Mouse (Mus musculus) heart, embryonic 10.5 days (tissue): ENCODE data around the gene 4930402H24Rik. TPM values are rescaled to one million over a fixed set of nuclear protein-coding genes. Genes with fewer than 3 reads are reported as not detected.

Experiments
- DNase-seq: peaks from one replicate; pipeline ENCODE4 v3.0.0-alpha.2; 2017; ENCODE audit warnings: low spot score
- H3K27ac ChIP-seq: fragments of 300-500 bp; sonication (generic); 2 replicates; pipeline ENCODE4 v1.5.1; 2016; ENCODE audit warnings: mild to moderate bottlenecking
- H3K27me3 ChIP-seq: fragments of 300-500 bp; sonication (generic); 2 replicates; pipeline ENCODE4 v1.6.1; 2016; ENCODE audit warnings: mild to moderate bottlenecking; ENCODE audit not compliant: poor library complexity, insufficient read depth, severe bottlenecking
- H3K36me3 ChIP-seq: fragments of 300-500 bp; sonication (generic); 2 replicates; pipeline ENCODE4 v1.6.1; 2016; ENCODE audit warnings: mild to moderate bottlenecking, moderate library complexity
- H3K4me1 ChIP-seq: fragments of 300-500 bp; sonication (generic); 2 replicates; pipeline ENCODE4 v1.6.1; 2016; ENCODE audit warnings: mild to moderate bottlenecking
- H3K4me3 ChIP-seq: fragments of 300-500 bp; sonication (generic); 2 replicates; pipeline ENCODE4 v1.5.1; 2016; ENCODE audit warnings: mild to moderate bottlenecking, moderate library complexity
- H3K9me3 ChIP-seq: fragments of 300-500 bp; sonication (generic); 2 replicates; pipeline ENCODE4 v1.6.1; 2016; ENCODE audit warnings: mild to moderate bottlenecking, moderate library complexity
- WGBS: fragments of 180-500 bp; shearing (Covaris S2); methylation state at CpG from one replicate; pipeline ENCODE4 v1.1.7; 2016; 5-methylcytosine and 5-hydroxymethylcytosine counted together
- polyA plus RNA-seq: library from polyadenylated mRNA; unstranded; fragments of >200 nt; fragmentation: Nextera tagmentation; extraction: Ambion mirVana; gene quantifications from 2 replicates; pipeline ENCODE4 v1.2.1, GENCODE M21; 2016

Gene 4930402H24Rik
- polyA plus RNA-seq, 1 experiment from 2014 or later = 36.8 TPM

GRCm38 (mm10) chr2:130657541-130657940, 248.7 kb downstream of the 4930402H24Rik start:
- Histone ChIP-seq H3K9me3 (no peaks in the 10 kb centered on the region), H3K27ac (no peak overlapping the region), H3K4me3 (no peak overlapping the region), H3K27me3 (no peaks in the 10 kb centered on the region), H3K4me1 (peaks cover under 1% of the 10 kb centered on the region; the same call in 1 of the 2 replicates), H3K36me3 (peaks cover 97% of the 10 kb centered on the region)
- WGBS = 84% methylated on average over 6 of the region's 6 CpGs
- DNase-seq = no peak

GRCm38 (mm10) chr2:130656536-130656935, 249.7 kb downstream of the 4930402H24Rik start:
- DNase-seq = no peak
- WGBS = 87% methylated on average over 9 of the region's 9 CpGs
- H3K4me3 ChIP-seq = no peak overlapping the region
- H3K36me3 ChIP-seq = peaks cover 92% of the 10 kb centered on the region
- H3K27ac ChIP-seq = peak overlapping the region; percentile 47; the same call in 1 of the 2 replicates
- no peaks in the 10 kb centered on the region for H3K27me3 ChIP-seq
- H3K9me3 ChIP-seq = no peaks in the 10 kb centered on the region
- no peaks in the 10 kb centered on the region for H3K4me1 ChIP-seq

Other genes with a start within 250 kb of the 4930402H24Rik start
- gene Ddrgk1, start 241.7 kb downstream of the 4930402H24Rik start, polyA plus RNA-seq = 45.1 and 54.8 TPM in 2 replicates
- 96.9 and 118 TPM in 2 replicates for gene Itpa, start 238.8 kb downstream of the 4930402H24Rik start, polyA plus RNA-seq
- 0.09 and 0.10 TPM in 2 replicates for gene Slc4a11, start 208.9 kb downstream of the 4930402H24Rik start, polyA plus RNA-seq
- gene Atrn, start 89 bp upstream of the 4930402H24Rik start, polyA plus RNA-seq = 5.3 and 5.6 TPM in 2 replicates
- 3.3 and 4.9 TPM in 2 replicates for gene Gfra4, start 136.7 kb upstream of the 4930402H24Rik start, polyA plus RNA-seq
- gene Adam33, start 157.4 kb upstream of the 4930402H24Rik start, polyA plus RNA-seq = 4.2 and 6.5 TPM in 2 replicates
- 0.05 and 0.08 TPM in 2 replicates for gene Siglec1, start 180.4 kb upstream of the 4930402H24Rik start, polyA plus RNA-seq
- gene Hspa12b, start 220.9 kb upstream of the 4930402H24Rik start, polyA plus RNA-seq = 10.0 and 10.8 TPM in 2 replicates
- gene Gm11037, start 227.1 kb upstream of the 4930402H24Rik start, polyA plus RNA-seq = not detected in 2 replicates